Mouse (Mus musculus) spleen, adult 2 months (tissue): Measurements from ENCODE around the gene Tmem11. TPM values are rescaled to one million over a fixed set of nuclear protein-coding genes. Genes with fewer than 3 reads are reported as not detected.
A peak's percentile ranks its signal among the peaks of the same experiment; 100 is the strongest.

Experiments used
- DNase-seq, 2 experiments: peaks; one replicate each; pipeline versions ENCODE4 v3.0.0 to v3.0.0-alpha.2; 2012 to 2021; ENCODE audit warnings: low spot score in 2 of 2, low read depth in 1 of 2
- H3K27ac ChIP-seq: fragments of 200-500 bp; 2 replicates; pipeline ENCODE4 v1.5.1; 2012; ENCODE audit warnings: low read length, inconsistent platforms; ENCODE audit not compliant: insufficient read depth
- H3K27me3 ChIP-seq: fragments of 200-500 bp; 2 replicates; pipeline ENCODE4 v1.6.1; 2012; ENCODE audit warnings: mild to moderate bottlenecking, moderate library complexity, low read length, inconsistent platforms; ENCODE audit not compliant: control insufficient read depth, insufficient read depth
- H3K36me3 ChIP-seq: fragments of 200-500 bp; 2 replicates; pipeline ENCODE4 v1.6.1; 2012; ENCODE audit warnings: mild to moderate bottlenecking, low read length, inconsistent platforms; ENCODE audit not compliant: control insufficient read depth, insufficient read depth
- H3K4me1 ChIP-seq: fragments of 200-500 bp; 2 replicates; pipeline ENCODE4 v1.6.1; 2011; ENCODE audit warnings: inconsistent platforms; ENCODE audit not compliant: control insufficient read depth, insufficient read depth, insufficient read length
- H3K4me3 ChIP-seq: fragments of 200-500 bp; 2 replicates; pipeline ENCODE4 v1.5.1; 2011; ENCODE audit warnings: mild to moderate bottlenecking, inconsistent platforms; ENCODE audit not compliant: insufficient read depth, insufficient read length; ENCODE audit errors: extremely low read depth
- CTCF ChIP-seq: fragments of 200-500 bp; IDR thresholded peaks from 2 replicates; pipeline ENCODE4 v1.5.1; 2011; ENCODE audit warnings: mild to moderate bottlenecking, inconsistent platforms; ENCODE audit not compliant: insufficient read depth, insufficient read length, insufficient replicate concordance; ENCODE audit errors: extremely low read depth
- POLR2A ChIP-seq: fragments of 200-500 bp; IDR thresholded peaks from 2 replicates; pipeline ENCODE4 v1.6.1; 2011; ENCODE audit warnings: low read depth, low read length, inconsistent platforms
- WGBS: fragments of 180-500 bp; shearing (Covaris S2); methylation state at CpG from one replicate; pipeline ENCODE4 v1.1.7; 2018; 5-methylcytosine and 5-hydroxymethylcytosine counted together
- polyA plus RNA-seq: library from polyadenylated mRNA; depleted of rRNA; stranded (reverse); fragments of >200 nt; gene quantifications from 2 replicates; pipeline ENCODE4 v1.2.3, GENCODE M21; 2012

Gene Tmem11
- polyA plus RNA-seq, 1 experiment, result 32.5 TPM

- H3K4me1 ChIP-seq, result no peaks in the 10 kb centered on the region
- TF ChIP-seq POLR2A (no peak), CTCF (no peak)
- no peak for DNase-seq
- H3K27ac ChIP-seq, result no peak overlapping the region
- H3K4me3 ChIP-seq, result no peak overlapping the region
- H3K36me3 ChIP-seq, result no peaks in the 10 kb centered on the region
- no peaks in the 10 kb centered on the region for H3K27me3 ChIP-seq
- WGBS, result 95% methylated on average over 6 of the region's 6 CpGs
Measured at GRCm38 (mm10) chr11:60836897-60837296, 42.2 kb downstream of the Tmem11 start.

DNA sequence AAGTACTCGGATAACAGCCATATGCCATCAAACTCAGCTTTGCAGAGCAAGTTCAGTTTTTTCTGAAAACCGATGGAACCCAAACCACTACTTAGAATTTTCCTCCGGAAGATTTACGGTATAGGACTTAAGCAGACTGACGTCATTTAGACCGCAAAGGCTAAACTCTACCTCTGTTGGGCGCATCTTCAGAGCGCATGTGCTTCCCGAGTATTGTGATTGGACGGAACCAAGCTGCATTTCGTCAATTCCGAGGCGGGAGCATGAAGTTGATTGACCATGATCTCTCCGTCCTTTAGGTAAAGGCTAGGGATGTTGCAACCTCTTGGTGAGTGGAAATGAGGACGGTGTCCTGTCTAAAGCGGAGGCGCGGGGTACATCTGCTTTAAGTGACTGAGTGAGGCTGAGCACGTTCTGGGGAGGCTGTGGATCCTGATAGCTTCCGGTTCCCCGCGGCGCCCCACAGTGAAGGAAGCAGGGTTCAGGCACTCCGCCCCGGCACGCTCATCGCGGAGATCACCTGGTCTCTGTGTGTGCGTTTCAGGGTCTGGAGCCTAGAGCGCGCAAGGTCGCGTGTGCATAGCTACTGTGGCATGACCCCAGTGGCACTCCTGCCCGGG is 48.5 kb downstream of the Tmem11 start, which contains the start of gene Dhrs7b:
Gene Dhrs7b (plus strand): TSS at position 199 of the 620 bp plus-strand sequence.
- H3K4me3 ChIP-seq, result peak within 1 kb of the TSS; percentile 76
- no peaks in the 10 kb centered on the region for H3K27me3 ChIP-seq
- H3K27ac ChIP-seq, result peak within 1 kb of the TSS; percentile 92
- WGBS, result under 1% methylated on average over 34 of the region's 34 CpGs
- no peaks in the 10 kb centered on the region for H3K36me3 ChIP-seq
- DNase-seq, result peak; percentile 84 to 97
- H3K4me1 ChIP-seq, result peaks cover 4% of the 10 kb centered on the region; the same call in 1 of the 2 replicates
- TF ChIP-seq POLR2A (no peak; the same call in 1 of the 2 replicates), CTCF (no peak)

GRCm38 (mm10) chr11:60828903-60829302 is 50.2 kb downstream of the Tmem11 start:
- TF ChIP-seq POLR2A, result no peak
- no peak for TF ChIP-seq CTCF
- H3K27ac ChIP-seq, result no peak overlapping the region
- WGBS, result 32% methylated on average over 2 of the region's 2 CpGs
- no peaks in the 10 kb centered on the region for H3K36me3 ChIP-seq
- no peaks in the 10 kb centered on the region for H3K27me3 ChIP-seq
- DNase-seq, result no peak
- H3K4me3 ChIP-seq, result no peak overlapping the region
- H3K4me1 ChIP-seq, result peaks cover 4% of the 10 kb centered on the region; the same call in 1 of the 2 replicates

DNA sequence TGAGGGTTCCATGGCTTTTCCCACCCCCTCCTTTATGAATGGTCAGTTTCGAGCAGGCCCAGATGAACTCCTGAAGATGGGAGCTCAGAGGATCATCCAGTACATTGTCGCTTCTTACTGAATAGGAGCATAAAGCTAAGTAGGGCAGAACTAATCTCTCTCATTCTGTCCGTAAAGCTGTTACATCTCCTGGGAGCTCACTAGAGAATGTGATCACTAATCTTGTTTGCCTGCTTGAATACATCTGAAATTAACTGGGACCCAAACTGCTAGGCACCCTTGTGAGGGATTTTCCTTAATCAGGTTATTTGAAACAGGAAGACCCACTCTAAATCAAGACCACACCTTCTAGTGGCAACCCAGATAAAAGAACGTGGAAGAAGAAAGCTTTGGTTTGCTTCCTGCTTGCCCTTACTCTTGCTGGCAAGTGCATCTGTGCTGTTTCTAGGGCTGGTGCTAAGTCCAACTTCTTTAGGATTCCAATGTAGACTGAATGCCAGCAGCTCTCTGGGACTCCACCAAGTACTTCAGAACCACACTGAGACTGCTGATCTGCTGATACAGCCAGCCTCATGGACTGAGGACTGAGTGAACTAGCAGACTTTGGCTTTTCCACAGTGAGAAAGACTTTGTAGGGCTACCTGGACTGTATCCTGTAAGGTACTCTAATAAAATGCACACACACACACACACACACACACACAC is 51.7 kb downstream of the Tmem11 start:
- WGBS, result 66% methylated on average over 4 of the region's 4 CpGs
- Histone ChIP-seq H3K4me1 (peaks cover 4% of the 10 kb centered on the region; the same call in 1 of the 2 replicates), H3K27ac (no peak overlapping the region), H3K27me3 (no peaks in the 10 kb centered on the region), H3K4me3 (no peak overlapping the region), H3K36me3 (no peaks in the 10 kb centered on the region)
- DNase-seq, result no peak
- TF ChIP-seq POLR2A (no peak), CTCF (no peak)

- H3K4me3 ChIP-seq, result no peak overlapping the region
- H3K27ac ChIP-seq, result no peak overlapping the region
- no peak for TF ChIP-seq CTCF
- no peak for TF ChIP-seq POLR2A
- no peaks in the 10 kb centered on the region for H3K36me3 ChIP-seq
- 16% methylated on average over 1 of the region's 1 CpGs for WGBS
- H3K27me3 ChIP-seq, result no peaks in the 10 kb centered on the region
- no peak for DNase-seq
- H3K4me1 ChIP-seq, result peaks cover 4% of the 10 kb centered on the region; the same call in 1 of the 2 replicates
Measured at GRCm38 (mm10) chr11:60826700-60827099, 52.4 kb downstream of the Tmem11 start.

GRCm38 (mm10) chr11:60825191-60825590 is 53.9 kb downstream of the Tmem11 start:
- no peak for DNase-seq
- no peak overlapping the region for H3K27ac ChIP-seq
- H3K27me3 ChIP-seq, result no peaks in the 10 kb centered on the region
- H3K36me3 ChIP-seq, result no peaks in the 10 kb centered on the region
- TF ChIP-seq CTCF (no peak), POLR2A (no peak)
- no peak overlapping the region for H3K4me3 ChIP-seq
- no peaks in the 10 kb centered on the region for H3K4me1 ChIP-seq
- WGBS, result 95% methylated on average over 3 of the region's 3 CpGs

- WGBS, result 78% methylated on average over 2 of the region's 2 CpGs
- Histone ChIP-seq H3K27ac (no peak overlapping the region), H3K4me1 (no peaks in the 10 kb centered on the region), H3K27me3 (no peaks in the 10 kb centered on the region), H3K4me3 (no peak overlapping the region), H3K36me3 (no peaks in the 10 kb centered on the region)
- DNase-seq, result no peak
- no peak for TF ChIP-seq CTCF
- no peak for TF ChIP-seq POLR2A
Measured at GRCm38 (mm10) chr11:60823771-60824170, 55.3 kb downstream of the Tmem11 start.
